Mouse (Mus musculus) testis, adult 2 months (tissue): ENCODE measurements around the gene Bax.

Experiments
- CTCF ChIP-seq: fragments of 200-500 bp; IDR thresholded peaks from 2 replicates; pipeline ENCODE4 v1.5.1; 2012; ENCODE audit warnings: low read depth, mild to moderate bottlenecking, inconsistent platforms, low read length, moderate library complexity; ENCODE audit not compliant: control insufficient read depth, insufficient read depth, insufficient replicate concordance
- POLR2A ChIP-seq: fragments of 200-500 bp; IDR thresholded peaks from 2 replicates; pipeline ENCODE4 v1.6.1; 2012; ENCODE audit warnings: low read depth, mild to moderate bottlenecking, inconsistent platforms, low read length, moderate library complexity; ENCODE audit not compliant: control insufficient read depth

- TF ChIP-seq CTCF, result no peak
- no peak for TF ChIP-seq POLR2A
Observed at GRCm38 (mm10) chr7:45489578-45489977, 22.9 kb upstream of the Bax start.
